Mouse (Mus musculus): ENCODE measurements around the gene Plin2.

DNA sequence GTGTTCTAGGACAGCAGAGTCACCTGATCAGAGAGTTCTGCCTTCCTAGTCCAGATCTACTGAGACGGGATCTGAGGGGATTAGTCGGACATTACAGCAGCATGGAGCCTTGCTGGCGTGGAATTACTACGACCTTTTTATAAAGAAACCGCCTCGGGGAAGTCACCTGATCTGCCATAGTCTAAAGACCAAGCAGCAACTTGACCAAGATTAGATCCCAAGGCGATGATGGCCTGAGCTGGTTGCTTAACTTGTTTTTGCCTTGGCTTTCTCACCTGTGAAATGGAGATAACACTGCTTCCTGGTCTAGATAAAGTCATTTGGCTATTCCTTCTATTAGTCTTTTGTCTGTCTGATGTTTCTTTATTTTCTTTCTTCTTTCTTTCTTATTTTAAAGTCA lies 2.6 kb upstream of the Plin2 start:
- TF ChIP-seq CTCF (IDR thresholded peaks at IDR 0.05; ENCODE audit: borderline replicate concordance, control insufficient read depth, extremely low read depth, insufficient read depth, low read length, poor library complexity) (no peak), POLR2A (IDR thresholded peaks at IDR 0.05; ENCODE audit: control insufficient read depth, extremely low read depth, insufficient read depth, low read length, poor library complexity) (no peak)
